Mouse (Mus musculus) limb, embryonic 13.5 days (tissue): ENCODE measurements at regions not wholly inside any gene's neighbourhood (a gene's known extent, or its start where the extent isn't known, plus 50 kb on each side); places are given as distances from the start of the nearest gene placed in this dataset.

Experiments used
- ATAC-seq: fragments of 200-750 bp; cut with Nextera tagmentation; 2 replicates; pipeline ENCODE4 v1.8.0; 2017; ENCODE audit warnings: low read depth, moderate number of reproducible peaks, moderate TSS enrichment; ENCODE audit not compliant: low FRiP score
- H3K27ac ChIP-seq: fragments of 300-500 bp; sonication (generic); 2 replicates; pipeline ENCODE4 v1.5.1; 2015; ENCODE audit warnings: inconsistent platforms, mild to moderate bottlenecking, moderate library complexity
- H3K27me3 ChIP-seq: fragments of 300-500 bp; sonication (generic); 2 replicates; pipeline ENCODE4 v1.6.1; 2015; ENCODE audit warnings: mild to moderate bottlenecking, inconsistent platforms
- H3K36me3 ChIP-seq: fragments of 300-500 bp; sonication (generic); 2 replicates; pipeline ENCODE4 v1.6.1; 2015; ENCODE audit warnings: inconsistent platforms, mild to moderate bottlenecking, moderate library complexity
- H3K4me1 ChIP-seq: fragments of 300-500 bp; sonication (generic); 2 replicates; pipeline ENCODE4 v1.6.1; 2015; ENCODE audit warnings: inconsistent platforms
- H3K4me2 ChIP-seq: fragments of 300-500 bp; sonication (generic); replicated peaks from 2 replicates; pipeline ENCODE4 v1.6.1; 2015; ENCODE audit warnings: inconsistent platforms, mild to moderate bottlenecking, moderate library complexity
- H3K4me3 ChIP-seq: fragments of 300-500 bp; sonication (generic); 2 replicates; pipeline ENCODE4 v1.5.1; 2015; ENCODE audit warnings: moderate library complexity, mild to moderate bottlenecking, inconsistent platforms
- H3K9ac ChIP-seq: fragments of 300-500 bp; sonication (generic); 2 replicates; pipeline ENCODE4 v1.6.1; 2015; ENCODE audit warnings: mild to moderate bottlenecking, inconsistent platforms
- H3K9me3 ChIP-seq: fragments of 300-500 bp; sonication (generic); 2 replicates; pipeline ENCODE4 v1.6.1; 2016; ENCODE audit warnings: inconsistent platforms
- WGBS: fragments of 180-500 bp; shearing (Covaris S2); methylation state at CpG from one replicate; pipeline ENCODE4 v1.1.7; 2015; 5-methylcytosine and 5-hydroxymethylcytosine counted together

GRCm38 (mm10) chr13:107528724-107529456 lies 507.0 kb upstream of the Kif2a start:
- H3K27me3 ChIP-seq = 0 out of 2 replicates have a peak, but pooled peaks cover 3% of the 10 kb centered on the region
- 74% methylated on average over 15 of the region's 15 CpGs for WGBS
- no peak overlapping the region for H3K4me3 ChIP-seq
- H3K4me1 ChIP-seq = no peaks in the 10 kb centered on the region
- no peaks in the 10 kb centered on the region for H3K9me3 ChIP-seq
- no peak overlapping the region for H3K4me2 ChIP-seq
- H3K27ac ChIP-seq = no peak overlapping the region
- no peaks in the 10 kb centered on the region for H3K36me3 ChIP-seq
- no peak overlapping the region for H3K9ac ChIP-seq
- ATAC-seq = no peak

GRCm38 (mm10) chr13:107522942-107523341 lies 501.0 kb upstream of the Kif2a start:
- 92% methylated on average over 3 of the region's 3 CpGs for WGBS
- no peak for ATAC-seq

GRCm38 (mm10) chr13:107514236-107514635 lies 492.3 kb upstream of the Kif2a start:
- Histone ChIP-seq H3K36me3 (no peaks in the 10 kb centered on the region), H3K4me2 (no peak overlapping the region), H3K27me3 (no peaks in the 10 kb centered on the region), H3K4me3 (no peak overlapping the region), H3K9ac (no peak overlapping the region), H3K9me3 (no peaks in the 10 kb centered on the region), H3K27ac (no peak overlapping the region), H3K4me1 (no peaks in the 10 kb centered on the region)
- WGBS = 91% methylated on average over 3 of the region's 3 CpGs
- no peak for ATAC-seq

More at GRCm38 (mm10) chr13:107522942-107523341, 501.0 kb upstream of the Kif2a start:
- Histone ChIP-seq H3K4me3 (no peak overlapping the region), H3K27me3 (no peaks in the 10 kb centered on the region), H3K36me3 (no peaks in the 10 kb centered on the region), H3K27ac (no peak overlapping the region), H3K4me2 (no peak overlapping the region), H3K4me1 (no peaks in the 10 kb centered on the region), H3K9ac (no peak overlapping the region), H3K9me3 (no peaks in the 10 kb centered on the region)

GRCm38 (mm10) chr13:107513274-107514146 lies 491.6 kb upstream of the Kif2a start:
- no peak for ATAC-seq
- Histone ChIP-seq H3K9me3 (no peaks in the 10 kb centered on the region), H3K9ac (no peak overlapping the region), H3K4me1 (no peaks in the 10 kb centered on the region), H3K4me2 (no peak overlapping the region), H3K4me3 (no peak overlapping the region), H3K27ac (no peak overlapping the region), H3K27me3 (no peaks in the 10 kb centered on the region), H3K36me3 (no peaks in the 10 kb centered on the region)
- WGBS = 61% methylated on average over 6 of the region's 6 CpGs

- no peaks in the 10 kb centered on the region for H3K9me3 ChIP-seq
- H3K4me3 ChIP-seq = no peak overlapping the region
- H3K4me2 ChIP-seq = no peak overlapping the region
- whole genome bisulfite sequencing = 49% methylated on average over 3 of the region's 3 CpGs
- H3K27ac ChIP-seq = no peak overlapping the region
- no peak overlapping the region for H3K9ac ChIP-seq
- no peak for ATAC-seq
- H3K4me1 ChIP-seq = peaks cover 18% of the 10 kb centered on the region
- no peaks in the 10 kb centered on the region for H3K36me3 ChIP-seq
- H3K27me3 ChIP-seq = no peaks in the 10 kb centered on the region
Observed at GRCm38 (mm10) chr13:107507336-107507735, 485.4 kb upstream of the Kif2a start.

GRCm38 (mm10) chr13:107506832-107507231 lies 484.9 kb upstream of the Kif2a start:
- Histone ChIP-seq H3K9me3 (no peaks in the 10 kb centered on the region), H3K4me3 (no peak overlapping the region), H3K36me3 (no peaks in the 10 kb centered on the region), H3K9ac (no peak overlapping the region), H3K4me1 (peaks cover 21% of the 10 kb centered on the region), H3K27me3 (no peaks in the 10 kb centered on the region), H3K4me2 (no peak overlapping the region), H3K27ac (no peak overlapping the region; the same call in 1 of the 2 replicates)
- WGBS = 29% methylated on average over 4 of the region's 4 CpGs
- ATAC-seq = no peak

GRCm38 (mm10) chr13:107505318-107505717 lies 483.4 kb upstream of the Kif2a start:
- H3K9me3 ChIP-seq = no peaks in the 10 kb centered on the region

GRCm38 (mm10) chr13:107502261-107502660 lies 480.3 kb upstream of the Kif2a start:
- H3K27me3 ChIP-seq = 0 out of 2 replicates have a peak, but pooled peaks cover 5% of the 10 kb centered on the region
- ATAC-seq = no peak
- no peak overlapping the region for H3K27ac ChIP-seq
- H3K36me3 ChIP-seq = no peaks in the 10 kb centered on the region
- peaks cover 21% of the 10 kb centered on the region for H3K4me1 ChIP-seq
- 30% methylated on average over 7 of the region's 7 CpGs for WGBS
- no peak overlapping the region for H3K4me3 ChIP-seq
- no peak overlapping the region for H3K9ac ChIP-seq
- no peak overlapping the region for H3K4me2 ChIP-seq
- no peaks in the 10 kb centered on the region for H3K9me3 ChIP-seq

More at GRCm38 (mm10) chr13:107505318-107505717, 483.4 kb upstream of the Kif2a start:
- Histone ChIP-seq H3K4me3 (no peak overlapping the region), H3K4me1 (peaks cover 21% of the 10 kb centered on the region), H3K36me3 (no peaks in the 10 kb centered on the region), H3K4me2 (no peak overlapping the region), H3K27ac (no peak overlapping the region), H3K9ac (no peak overlapping the region), H3K27me3 (0 out of 2 replicates have a peak, but pooled peaks cover 5% of the 10 kb centered on the region)
- no peak for ATAC-seq

- H3K36me3 ChIP-seq = no peaks in the 10 kb centered on the region
- WGBS = 86% methylated on average over 12 of the region's 12 CpGs
- H3K9ac ChIP-seq = no peak overlapping the region
- H3K27ac ChIP-seq = no peak overlapping the region
- H3K4me3 ChIP-seq = no peak overlapping the region
- ATAC-seq = no peak
- H3K27me3 ChIP-seq = 0 out of 2 replicates have a peak, but pooled peaks cover 5% of the 10 kb centered on the region
- no peaks in the 10 kb centered on the region for H3K9me3 ChIP-seq
- H3K4me1 ChIP-seq = peaks cover 16% of the 10 kb centered on the region
- H3K4me2 ChIP-seq = no peak overlapping the region
Observed at GRCm38 (mm10) chr13:107500776-107501489, 479.0 kb upstream of the Kif2a start.

- no peaks in the 10 kb centered on the region for H3K9me3 ChIP-seq
- no peaks in the 10 kb centered on the region for H3K36me3 ChIP-seq
- peaks cover 15% of the 10 kb centered on the region for H3K4me1 ChIP-seq
- ATAC-seq = no peak
- H3K27me3 ChIP-seq = peaks cover 7% of the 10 kb centered on the region; the same call in 1 of the 2 replicates
- H3K27ac ChIP-seq = no peak overlapping the region
- 74% methylated on average over 4 of the region's 4 CpGs for WGBS
- no peak overlapping the region for H3K4me3 ChIP-seq
- H3K9ac ChIP-seq = no peak overlapping the region
- no peak overlapping the region for H3K4me2 ChIP-seq
Observed at GRCm38 (mm10) chr13:107499296-107499695, 477.4 kb upstream of the Kif2a start.

- H3K27ac ChIP-seq = no peak overlapping the region
- peaks cover 2% of the 10 kb centered on the region; the same call in 1 of the 2 replicates for H3K27me3 ChIP-seq
- H3K4me1 ChIP-seq = no peaks in the 10 kb centered on the region
- H3K36me3 ChIP-seq = no peaks in the 10 kb centered on the region
- H3K4me2 ChIP-seq = no peak overlapping the region
- ATAC-seq = no peak
- 59% methylated on average over 6 of the region's 6 CpGs for WGBS
- H3K4me3 ChIP-seq = no peak overlapping the region
- H3K9me3 ChIP-seq = no peaks in the 10 kb centered on the region
- no peak overlapping the region for H3K9ac ChIP-seq
Observed at GRCm38 (mm10) chr13:107495161-107495732, 473.3 kb upstream of the Kif2a start.
